Mouse (Mus musculus) heart, adult 2 months (tissue): ENCODE results near the gene Wdr4.

Source experiments
- CTCF ChIP-seq: fragments of 200-600 bp; IDR thresholded peaks from 2 replicates; pipeline ENCODE4 v1.8.1; 2022; ENCODE audit warnings: antibody characterized with exemption, mild to moderate bottlenecking, moderate library complexity
- POLR2A ChIP-seq: fragments of 200-500 bp; IDR thresholded peaks from 2 replicates; pipeline ENCODE4 v1.6.1; 2011; ENCODE audit warnings: mild to moderate bottlenecking, low read depth, low read length, control low read depth; ENCODE audit not compliant: insufficient read depth

- TF ChIP-seq CTCF (no peak), POLR2A (0 out of 2 replicates have a peak, but pooled peaks have one; percentile 20)
Observed at GRCm38 (mm10) chr17:31557947-31558542, 38.3 kb upstream of the Wdr4 start.
